Mouse (Mus musculus) common myeloid progenitor, adult 5-6 weeks (primary cell): Measurements from ENCODE around the gene 4933427D14Rik. TPM values are rescaled to one million over a fixed set of nuclear protein-coding genes. Genes with fewer than 3 reads are reported as not detected.
A peak's percentile ranks its signal among the peaks of the same experiment; 100 is the strongest.
"Not testable (repeated sequence)": the region's sequence is repeated elsewhere in the genome, so short reads cannot be mapped to it uniquely, and the experiment has no call there.

ENCODE experiments used
- ATAC-seq: replicated peaks from 2 replicates; pipeline ENCODE4 v1.8.0; 2016; ENCODE audit warnings: low read depth, mild to moderate bottlenecking, moderate TSS enrichment, inconsistent platforms; ENCODE audit not compliant: poor library complexity, severe bottlenecking
- total RNA-seq: library from RNA; stranded (forward); fragments of 200-1000, 187-1606 nt; gene quantifications from 2 replicates; pipeline ENCODE4 v1.2.3, GENCODE M21; 2017

Gene 4933427D14Rik
- total RNA-seq, 1 experiment from 2014 or later: 21.7 TPM

DNA sequence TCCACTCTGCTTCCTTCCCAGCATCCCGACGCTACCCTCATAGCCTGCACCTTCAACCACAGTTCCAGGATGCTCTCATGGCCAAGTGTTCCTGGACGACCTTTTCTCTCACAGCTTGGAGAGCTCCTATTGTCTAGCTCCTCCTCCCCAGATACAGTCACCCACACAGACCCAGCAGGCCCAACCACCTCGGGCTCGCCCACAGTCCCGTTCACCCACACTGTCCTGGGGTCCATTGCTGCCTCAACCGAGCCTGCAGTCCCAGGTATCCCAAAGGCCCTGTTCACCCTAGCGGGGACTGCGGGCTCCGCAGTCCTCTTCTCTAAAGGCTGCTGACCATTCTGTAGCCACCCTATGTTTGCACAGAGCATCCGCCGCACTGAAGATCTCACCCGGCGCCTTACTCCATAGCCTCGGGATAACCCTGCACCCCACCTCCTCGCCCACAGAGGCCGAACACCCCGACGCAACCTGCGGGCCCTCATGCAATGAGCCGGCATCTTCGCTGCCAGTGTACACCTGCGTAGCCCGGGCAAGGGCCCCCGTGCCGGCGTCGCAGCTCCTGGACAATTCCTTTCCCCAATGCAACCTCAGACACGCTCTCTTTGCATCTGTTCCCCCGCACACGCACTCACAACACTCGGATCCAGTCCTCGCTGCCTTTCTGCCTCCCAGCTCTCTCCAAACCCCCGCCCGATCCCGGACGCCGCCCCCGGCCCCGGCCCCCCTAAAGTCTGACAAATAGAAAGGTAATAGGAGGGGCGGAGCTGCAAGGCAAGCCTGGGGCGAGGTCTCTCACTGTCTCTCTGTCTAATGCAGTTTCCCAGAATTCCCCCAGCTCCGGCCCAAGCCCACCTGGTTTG, 687 bp downstream of the 4933427D14Rik start, which contains the start of gene Gm43951:
TSS of gene Gm43951 (minus strand) at position 500 of the 863 bp plus-strand sequence.
- ATAC-seq: peak; percentile 34

DNA sequence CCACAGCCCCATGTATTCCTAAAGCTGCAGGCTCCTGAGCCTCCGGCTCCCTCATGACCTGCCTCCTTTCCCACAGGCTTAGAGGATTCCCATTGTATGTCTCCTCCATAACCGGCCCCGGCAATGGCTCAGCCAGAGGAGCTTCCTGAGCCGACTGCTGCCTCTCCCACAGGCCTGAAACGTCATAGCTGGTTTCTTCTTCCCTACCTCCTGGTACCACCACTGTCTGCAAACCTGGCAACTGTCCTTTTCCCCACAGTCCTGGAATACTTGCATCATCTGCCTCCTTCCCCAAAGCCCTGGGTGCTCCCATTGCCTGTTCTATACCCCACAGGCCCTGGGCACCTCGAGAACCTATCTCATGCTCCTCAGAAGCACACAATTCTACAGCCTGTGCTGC, 2.0 kb downstream of the 4933427D14Rik start:
- no peak for ATAC-seq

DNA sequence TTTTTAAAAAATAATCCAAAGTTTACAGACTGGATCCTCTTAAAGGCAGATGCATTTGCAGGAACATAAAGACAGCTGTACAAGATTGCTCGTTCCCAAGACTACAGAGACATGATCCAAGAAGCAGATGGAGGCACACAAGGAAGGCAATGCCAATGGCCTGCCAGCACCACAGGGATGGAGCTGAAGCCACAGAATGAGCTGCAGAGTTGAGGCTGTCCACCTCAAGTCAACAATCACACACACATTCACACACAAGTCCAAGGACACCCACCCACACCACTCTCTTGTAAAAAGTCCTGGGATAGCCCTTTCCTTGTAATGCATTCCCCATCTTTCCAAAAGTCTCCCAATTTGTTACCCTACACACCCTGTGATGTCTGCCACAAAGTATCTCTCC, 3.8 kb downstream of the 4933427D14Rik start:
- no peak for ATAC-seq

DNA sequence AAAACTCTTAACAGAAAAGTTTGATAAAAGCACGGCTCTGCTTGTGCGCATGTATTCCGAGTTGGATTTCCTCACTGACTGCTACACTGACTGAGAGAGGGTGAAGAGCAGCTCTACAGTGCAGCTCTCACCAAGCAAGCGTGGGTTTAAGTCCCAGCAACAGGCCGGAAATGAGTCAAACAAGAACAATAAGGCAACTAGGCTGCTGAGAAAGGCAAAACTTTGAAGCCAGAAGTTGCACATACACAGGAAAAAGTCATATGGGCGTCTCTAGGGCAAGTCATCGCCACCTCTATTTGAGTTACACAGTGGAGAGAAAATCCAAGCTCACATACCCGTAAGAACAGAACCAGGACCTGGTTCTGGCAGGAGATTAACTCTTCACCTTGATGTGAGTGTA, 10.8 kb downstream of the 4933427D14Rik start:
- ATAC-seq: no peak

DNA sequence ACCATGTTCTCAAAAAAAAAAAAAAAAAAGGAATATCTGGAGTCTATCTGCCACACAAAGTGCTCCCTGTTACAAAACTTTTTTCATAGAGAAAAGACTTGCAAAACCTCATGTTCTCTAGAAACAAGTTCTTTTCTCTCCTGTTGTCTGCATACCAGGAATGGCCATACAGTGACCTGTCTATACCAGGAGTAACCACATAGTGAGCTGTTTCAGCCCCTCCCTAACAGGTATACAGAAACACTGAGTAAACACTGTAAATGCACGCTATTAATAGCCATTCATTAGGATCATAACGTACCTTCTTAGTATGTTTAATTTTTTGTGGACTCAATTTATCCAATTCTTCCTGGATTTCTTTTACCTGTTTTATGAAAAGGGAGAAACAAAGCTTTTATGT, 13.0 kb downstream of the 4933427D14Rik start:
- ATAC-seq: no peak

DNA sequence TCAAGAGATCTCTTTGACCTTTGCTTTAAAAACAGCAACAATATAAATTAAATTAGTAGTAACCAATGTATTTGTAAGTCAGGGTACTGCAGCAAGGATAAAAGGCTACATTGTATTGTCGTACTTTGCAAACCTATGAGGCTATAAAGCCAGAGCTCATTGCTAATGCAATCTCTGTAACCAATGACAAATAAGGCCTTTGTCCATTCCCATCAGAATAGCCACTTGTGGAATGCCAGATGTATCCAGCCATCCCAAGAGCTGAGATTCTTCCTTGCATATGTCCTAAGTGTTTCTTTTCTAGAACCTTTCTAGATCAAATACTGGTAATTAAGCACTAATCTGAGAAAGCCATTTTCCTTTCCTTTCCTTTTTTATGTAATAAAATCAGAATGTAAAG, 16.4 kb downstream of the 4933427D14Rik start:
- ATAC-seq: no peak

DNA sequence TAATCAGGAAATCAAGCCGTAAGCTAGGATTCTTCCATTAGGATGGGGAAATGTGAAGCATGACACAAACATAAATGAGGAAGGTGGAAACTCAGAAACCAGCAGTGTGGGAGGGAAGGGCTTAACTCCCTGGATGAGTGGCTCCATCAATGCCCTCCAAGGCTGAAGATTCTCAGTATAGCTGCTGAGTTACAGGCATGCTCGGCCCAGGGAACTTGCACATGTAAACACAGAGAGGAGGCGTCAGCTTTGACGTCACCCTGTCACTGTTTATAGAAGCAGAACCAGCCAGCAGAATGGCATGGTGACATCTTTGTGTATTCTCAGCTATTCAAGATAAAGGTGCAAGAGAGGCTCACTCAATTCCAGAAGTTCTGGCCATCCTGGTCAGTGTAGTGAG, 23.0 kb downstream of the 4933427D14Rik start:
- no peak for ATAC-seq

DNA sequence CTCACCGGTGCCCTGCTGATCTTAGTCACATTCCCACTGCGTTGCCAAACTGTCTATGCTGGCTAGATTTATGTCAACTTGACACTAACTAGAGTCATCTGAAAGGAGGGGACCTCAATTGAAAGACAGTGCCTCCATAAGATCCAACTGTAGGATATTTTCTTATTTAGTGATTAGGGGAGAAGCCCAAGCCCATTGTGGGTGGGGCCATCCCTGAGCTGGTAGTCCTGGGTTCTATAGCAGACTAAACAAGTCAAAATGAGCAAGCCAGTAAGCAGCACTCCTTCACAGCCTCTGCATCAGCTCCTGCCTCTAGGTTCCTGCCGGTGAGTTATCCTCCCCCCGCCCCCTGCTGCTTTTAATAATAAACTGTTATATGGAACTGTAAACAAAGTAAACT, 26.1 kb downstream of the 4933427D14Rik start:
- ATAC-seq: no peak

DNA sequence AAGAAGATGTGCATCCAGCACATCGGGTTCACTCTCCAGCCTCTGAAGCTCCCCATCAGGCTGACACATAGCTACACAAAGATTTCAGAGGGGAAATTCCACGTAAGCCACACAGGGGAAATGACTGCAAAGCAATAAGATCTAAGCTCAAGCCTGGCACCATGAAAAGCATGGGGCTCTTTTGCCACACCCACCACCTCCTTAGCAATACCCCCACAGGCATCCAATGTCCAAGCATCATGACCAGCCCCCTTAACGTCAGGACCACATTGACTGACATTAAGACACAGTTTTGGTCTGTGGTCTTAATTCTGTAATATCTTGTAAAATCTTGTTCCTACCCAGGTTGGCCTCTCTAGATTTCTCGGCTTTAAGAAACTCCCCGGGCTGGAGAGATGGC, 26.7 kb downstream of the 4933427D14Rik start:
- no peak for ATAC-seq

DNA sequence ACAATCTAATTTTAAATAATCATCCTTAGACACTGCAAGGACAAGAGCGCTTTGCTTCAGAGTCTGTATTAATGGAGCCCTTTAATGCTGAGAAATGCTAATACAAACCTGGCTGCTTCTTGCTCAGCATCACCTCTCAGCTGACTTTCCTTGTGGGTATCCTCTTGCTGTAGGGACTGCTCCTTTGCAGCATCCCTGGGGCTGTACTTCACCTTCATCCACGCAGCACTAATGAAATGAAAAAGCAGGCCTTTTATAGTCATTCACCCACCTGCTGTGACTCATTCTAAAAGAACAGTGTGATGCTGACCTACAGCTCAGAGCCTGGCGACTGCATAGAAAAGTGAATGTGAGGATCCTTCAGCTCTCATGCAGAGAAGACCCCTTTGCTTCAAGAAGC, 30.7 kb downstream of the 4933427D14Rik start:
- ATAC-seq: no peak

DNA sequence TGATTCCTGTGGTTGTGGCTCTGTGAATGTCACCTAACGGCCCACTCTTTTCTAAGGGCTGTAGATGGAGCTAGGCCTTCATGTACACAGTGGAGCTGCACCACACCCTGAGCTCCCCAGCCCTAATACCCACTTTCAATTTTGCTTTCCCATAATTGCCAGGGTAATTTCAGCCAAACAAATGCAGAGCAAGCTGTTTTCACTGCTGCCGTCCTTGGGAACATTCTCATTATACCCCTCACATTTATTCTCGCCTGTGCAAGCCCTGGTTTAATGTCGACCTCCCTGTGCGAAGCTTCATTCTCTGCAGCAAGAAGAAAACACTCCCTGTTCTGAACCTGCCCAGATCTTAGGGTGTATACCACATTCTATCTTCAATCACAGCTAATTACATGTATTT, 31.3 kb downstream of the 4933427D14Rik start:
- ATAC-seq: no peak

DNA sequence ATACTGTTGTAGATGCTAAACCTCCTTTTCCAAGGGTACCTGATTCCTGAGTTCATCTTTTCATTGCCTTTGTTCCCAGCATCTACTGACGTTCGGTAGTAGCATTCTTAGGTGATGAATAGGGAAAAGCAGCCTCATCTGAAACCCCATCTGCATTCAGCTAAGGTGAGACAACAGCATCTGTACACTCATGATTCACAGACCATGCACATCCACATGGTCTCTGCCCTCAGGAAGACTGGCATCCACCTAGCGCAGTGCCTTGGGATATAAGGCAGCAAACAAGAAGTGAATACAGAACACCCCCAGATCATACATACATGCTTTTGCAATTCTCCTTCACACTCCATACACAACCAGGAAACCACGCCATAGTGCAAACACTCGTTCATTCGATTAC, 32.5 kb downstream of the 4933427D14Rik start:
- no peak for ATAC-seq

DNA sequence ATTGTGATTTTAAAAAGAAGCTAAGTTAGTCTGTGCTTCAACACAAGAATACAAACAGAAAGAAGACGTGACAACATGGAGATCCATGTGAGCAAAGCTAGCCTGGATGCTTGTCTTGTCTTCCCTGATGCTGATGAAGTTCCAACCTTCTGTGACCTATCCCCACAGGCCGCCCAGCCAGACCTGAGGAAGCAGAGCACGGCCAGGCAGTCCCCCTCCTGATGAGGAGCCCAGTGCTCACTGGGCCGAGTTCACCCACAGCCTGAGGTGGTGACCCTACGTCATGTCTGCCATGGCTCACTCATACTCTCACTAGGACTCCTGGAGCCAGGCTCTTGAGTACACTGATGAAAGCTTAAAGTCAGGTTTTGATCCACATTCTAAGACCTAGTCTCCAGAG, 33.8 kb downstream of the 4933427D14Rik start:
- ATAC-seq: no peak

DNA sequence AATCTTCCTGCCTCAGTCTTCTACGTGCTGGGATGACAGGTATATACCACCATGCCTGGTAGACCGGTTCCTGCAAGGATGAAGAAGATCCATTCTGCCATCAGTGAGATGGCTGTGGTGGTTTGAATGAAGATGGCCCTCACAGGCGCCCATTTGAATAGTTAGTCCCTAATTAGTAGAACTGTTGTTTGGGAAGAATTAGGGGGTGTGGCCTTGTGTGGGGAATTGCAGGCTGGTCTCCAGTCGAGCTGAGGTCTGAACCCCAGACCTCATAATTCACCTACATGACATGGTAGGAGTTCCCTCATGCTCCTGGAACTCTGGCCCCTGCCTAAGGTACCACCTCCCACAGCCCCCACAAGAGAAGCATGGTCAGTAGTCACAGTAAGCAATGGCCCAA, 35.4 kb downstream of the 4933427D14Rik start:
- not testable (repeated sequence) for ATAC-seq

DNA sequence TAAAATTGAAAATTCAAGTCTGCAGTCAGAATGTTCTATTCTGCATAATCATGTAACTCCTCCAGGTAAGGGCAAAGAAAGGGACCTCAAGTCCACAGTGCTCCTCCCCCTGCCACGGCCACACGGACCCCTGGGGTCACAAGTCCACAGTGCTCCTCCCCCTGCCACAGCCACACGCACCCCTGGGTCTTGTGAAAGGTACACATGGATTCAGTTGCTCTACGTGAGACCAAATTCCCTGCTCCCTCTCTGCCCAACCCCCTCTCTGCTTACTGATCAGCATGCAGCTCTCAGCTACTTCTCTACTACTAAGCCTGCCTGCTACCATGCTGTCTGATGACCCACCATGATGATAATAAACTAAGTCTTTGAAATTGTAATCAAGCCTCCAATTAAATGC, 37.4 kb downstream of the 4933427D14Rik start:
- no peak for ATAC-seq

DNA sequence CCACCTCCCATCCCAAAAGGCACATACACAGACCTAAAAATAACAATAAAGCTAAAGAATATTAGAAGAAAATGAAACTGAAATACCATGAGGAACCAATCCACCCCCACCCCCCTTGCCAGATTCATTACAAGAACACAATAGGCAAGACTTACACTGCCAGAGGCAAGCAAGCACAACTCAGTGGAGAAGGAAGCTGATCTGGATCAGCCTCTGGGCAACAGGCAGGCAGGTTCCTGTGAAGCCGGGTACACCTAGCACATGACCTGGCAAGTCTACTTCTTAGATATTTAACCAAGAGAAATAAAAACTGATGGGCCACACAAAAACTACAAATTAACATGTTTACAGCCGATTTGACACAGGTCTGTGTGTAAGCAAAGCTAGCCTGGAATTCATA, 44.1 kb downstream of the 4933427D14Rik start:
- no peak for ATAC-seq

DNA sequence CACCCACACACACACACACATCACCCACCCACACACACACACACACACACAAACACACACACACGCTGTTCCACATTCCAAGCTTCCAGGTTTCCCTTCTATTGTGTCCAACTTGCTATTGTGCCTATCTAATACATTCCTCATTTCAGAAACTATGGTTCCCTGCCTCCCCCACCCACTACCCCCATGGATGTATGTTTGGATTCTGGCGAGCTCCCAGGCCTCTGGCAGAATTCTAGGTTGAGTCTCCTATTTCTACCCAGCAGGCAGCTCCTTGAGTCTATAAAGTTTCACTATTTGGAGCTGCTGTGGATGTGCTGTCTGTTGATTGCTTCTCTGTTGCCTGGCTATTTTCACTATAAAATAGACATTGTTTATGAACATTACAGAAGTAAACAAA, 50.6 kb downstream of the 4933427D14Rik start:
- ATAC-seq: no peak

DNA sequence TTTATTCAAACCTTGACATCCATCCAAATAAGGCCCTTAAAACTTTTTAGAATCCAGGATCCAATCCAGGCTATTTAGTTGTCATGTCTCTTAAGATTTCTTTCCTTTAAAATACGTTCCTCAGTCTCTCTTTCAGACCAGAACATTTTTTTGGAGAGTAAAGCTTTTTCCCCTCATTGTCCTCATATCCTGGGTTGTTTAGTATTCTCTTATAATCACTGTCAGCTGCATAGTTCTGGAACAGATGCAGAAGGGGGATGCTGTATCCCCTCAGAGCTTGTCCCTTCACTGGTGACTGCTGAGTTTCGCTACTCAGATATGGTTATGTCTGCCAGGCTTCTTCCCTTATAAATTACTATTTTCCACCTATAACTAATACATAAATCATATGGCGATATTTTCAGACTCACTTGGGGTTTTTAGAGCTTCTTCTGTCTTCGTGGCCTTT, 51.3 kb downstream of the 4933427D14Rik start:
- ATAC-seq: no peak

DNA sequence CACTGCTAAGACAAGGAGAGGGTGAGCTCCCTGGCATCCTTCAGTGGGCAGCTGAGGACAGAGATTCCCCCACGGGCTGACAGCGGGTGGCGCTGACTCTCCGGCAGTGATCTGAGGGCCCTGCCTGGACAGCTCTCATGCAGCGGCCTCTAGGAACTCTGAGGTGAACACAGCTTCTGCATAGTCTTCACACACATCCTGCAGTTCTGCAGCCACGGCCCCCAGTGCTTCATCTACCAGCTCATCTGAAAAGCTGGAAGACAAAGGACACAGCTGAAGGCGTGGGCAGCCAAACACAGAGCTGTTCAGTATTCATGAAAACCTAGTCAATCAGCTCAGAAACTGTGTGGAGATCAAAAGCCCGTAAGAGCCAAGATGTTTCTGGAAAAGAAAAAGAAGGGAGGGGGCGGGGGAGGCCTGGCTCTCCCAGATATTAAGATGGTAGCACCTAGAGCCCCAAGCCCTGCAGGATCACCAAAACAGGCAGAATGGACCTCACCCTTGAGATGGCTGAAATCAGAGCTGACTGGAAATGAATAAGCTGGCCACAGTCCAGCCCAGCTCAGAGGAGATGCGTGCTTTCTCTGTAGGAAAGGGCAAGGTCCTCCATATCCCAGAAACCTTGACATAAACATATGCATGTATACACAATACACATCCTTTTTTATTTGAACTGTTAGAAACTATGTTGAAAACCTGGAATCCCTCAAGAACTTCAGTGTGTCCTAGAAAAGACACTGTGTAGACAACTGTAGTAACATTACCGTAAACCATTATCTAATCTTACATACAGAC, 51.9 kb downstream of the 4933427D14Rik start:
- no peak for ATAC-seq

DNA sequence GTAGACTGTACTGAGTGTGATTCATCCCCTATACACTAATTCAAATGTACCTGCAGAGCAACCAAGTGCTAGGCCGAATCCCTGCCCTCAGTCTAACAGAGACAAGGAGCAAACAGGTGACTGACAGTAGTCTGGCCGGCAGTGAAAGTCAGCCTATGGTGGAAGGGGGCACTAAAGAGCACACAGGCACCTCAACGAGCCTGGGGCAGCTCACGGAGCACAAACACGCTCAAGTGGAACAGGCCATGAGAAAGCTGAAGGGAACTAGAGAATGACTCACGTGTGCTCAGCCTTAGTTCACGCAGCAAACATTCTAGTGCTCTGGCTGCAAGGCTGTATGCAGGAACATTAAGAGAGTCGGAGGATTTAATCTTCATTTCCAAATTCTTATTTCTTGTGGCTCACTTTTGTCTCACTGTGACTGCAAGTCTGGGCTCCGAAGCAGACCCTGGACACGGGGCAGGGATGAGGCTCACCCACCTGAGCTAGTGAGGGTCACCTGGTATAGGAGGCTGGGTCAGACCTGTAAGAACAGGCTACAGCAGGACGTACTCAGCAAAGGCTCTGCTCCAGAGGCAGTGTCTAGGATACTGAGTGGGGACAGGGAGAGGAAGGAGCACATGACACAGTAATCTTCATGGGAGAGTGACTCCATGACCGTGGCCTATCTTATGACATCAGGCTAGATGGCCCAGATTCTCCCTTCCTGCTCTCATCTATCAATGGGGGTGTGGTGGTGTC, 54.0 kb downstream of the 4933427D14Rik start:
- ATAC-seq: no peak

DNA sequence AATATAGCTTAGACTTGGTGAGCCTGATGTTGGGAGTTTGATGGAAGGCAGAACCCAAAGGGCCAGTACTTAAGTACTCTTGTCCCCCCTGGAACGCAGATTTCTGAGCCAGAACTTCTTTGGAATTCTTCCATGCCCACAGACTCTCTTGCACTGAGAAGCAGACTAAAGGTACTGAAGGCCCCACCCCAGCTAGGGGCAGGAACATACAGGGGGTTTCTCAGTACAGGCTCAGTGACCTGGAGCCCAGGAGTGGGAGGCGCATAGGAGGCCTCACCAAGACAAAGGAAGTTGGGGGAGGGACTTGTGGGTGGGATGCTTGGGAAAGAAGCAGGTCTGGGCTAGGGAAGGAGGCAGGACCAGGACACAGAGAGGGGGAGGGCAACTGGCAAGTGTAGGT, 56.1 kb downstream of the 4933427D14Rik start:
- no peak for ATAC-seq
